Mouse (Mus musculus) right cerebral cortex, adult 18-20 months (tissue): ENCODE data around the gene Sri.
A peak's percentile ranks its signal among the peaks of the same experiment; 100 is the strongest.
"Not testable (repeated sequence)": the region's sequence is repeated elsewhere in the genome, so short reads cannot be mapped to it uniquely, and the experiment has no call there.

Source experiments
- DNase-seq: peaks from one replicate; pipeline ENCODE4 v3.0.0; 2022; ENCODE audit warnings: mixed read lengths

Sri gene

DNA sequence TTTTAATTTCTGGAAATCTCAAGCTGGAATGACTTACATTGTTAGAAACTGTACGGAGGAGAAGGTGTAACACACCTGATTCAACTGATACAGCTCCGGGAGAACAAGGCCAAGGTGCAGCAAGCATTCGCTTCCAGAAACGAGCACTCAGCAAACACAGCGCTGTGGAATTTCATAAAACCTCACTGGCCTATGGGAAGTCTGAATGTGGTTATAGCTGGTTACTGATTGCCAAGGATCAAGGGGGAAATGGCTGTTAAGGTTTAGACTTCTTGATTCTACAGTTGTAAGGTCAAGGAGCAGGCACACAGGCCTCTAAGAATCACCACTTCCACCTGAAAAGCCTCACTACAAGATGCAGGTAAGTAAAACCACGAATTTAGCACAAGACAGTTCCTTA lies at the start of gene Sri:
Gene Sri (plus strand): TSS at position 224 of the 400 bp plus-strand sequence.
- DNase-seq = no peak

GRCm38 (mm10) chr5:7996401-7997044 lies 49.4 kb upstream of the Sri start:
- DNase-seq = peak; percentile 1

- DNase-seq = no peak
Measured at GRCm38 (mm10) chr5:7997086-7997485, 48.8 kb upstream of the Sri start.

- peak; percentile 5 for DNase-seq
Measured at GRCm38 (mm10) chr5:8000466-8000865, 45.4 kb upstream of the Sri start.

GRCm38 (mm10) chr5:8002827-8003226 lies 43.1 kb upstream of the Sri start:
- DNase-seq = no peak

- DNase-seq = no peak
Measured at GRCm38 (mm10) chr5:8013276-8013675, 32.6 kb upstream of the Sri start.

DNA sequence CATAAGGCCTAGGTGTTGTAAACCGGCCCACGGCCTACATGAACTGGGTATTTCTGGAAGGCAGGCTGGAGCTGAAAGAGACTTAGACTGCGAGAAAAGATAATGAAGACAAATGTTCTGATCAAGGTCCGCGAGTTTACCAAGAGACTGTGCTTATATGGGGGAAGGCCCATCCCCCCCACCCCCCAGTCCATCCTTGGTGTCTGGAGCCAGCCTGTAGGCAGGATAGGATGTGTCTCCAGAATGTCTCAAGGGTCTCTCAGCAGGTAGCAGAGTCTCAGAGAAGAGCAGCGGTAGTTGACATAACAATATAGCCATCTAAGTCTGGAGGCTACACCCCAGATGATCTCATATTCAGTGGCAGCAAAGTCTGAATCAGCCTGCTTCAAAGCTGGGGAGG lies 11.3 kb upstream of the Sri start:
- DNase-seq = not testable (repeated sequence)

DNA sequence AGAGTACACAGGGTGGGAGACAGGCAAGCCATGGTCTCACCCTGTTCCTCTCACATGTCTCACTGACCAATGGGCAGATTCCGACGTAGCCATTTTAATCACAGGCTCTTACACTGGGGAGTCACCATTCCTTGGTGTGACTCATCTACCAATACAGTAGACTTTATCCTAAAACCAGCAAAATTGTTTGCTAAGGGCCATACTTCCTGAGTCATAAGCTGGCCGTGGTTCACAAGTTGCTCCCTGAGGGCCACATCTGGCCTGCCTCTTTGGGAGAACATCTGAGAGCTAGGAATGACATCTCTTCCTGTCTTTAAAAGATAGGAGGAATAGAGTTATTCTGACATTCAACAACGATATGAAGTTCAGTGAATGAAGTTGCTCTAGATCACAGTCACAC lies 7.9 kb downstream of the Sri start:
- DNase-seq = no peak

GRCm38 (mm10) chr5:8055721-8056129 lies 9.8 kb downstream of the Sri start:
- no peak for DNase-seq

GRCm38 (mm10) chr5:8056141-8057017 lies 10.5 kb downstream of the Sri start:
- peak; percentile 82 for DNase-seq

DNA sequence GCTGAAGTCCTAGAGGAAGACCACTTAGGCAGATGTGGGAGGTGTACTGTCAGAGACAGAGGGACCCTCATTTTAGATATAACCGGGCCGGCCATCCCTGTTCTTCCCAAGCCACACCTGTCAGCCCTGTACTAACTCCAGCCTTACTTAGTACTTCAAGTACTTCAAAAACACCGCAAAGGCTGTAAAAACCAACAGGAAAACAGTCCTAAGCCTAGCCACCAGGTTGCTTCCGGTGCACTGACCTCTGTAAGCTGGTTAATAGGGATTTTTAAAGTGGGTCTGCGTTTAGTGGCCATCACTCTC lies 11.1 kb downstream of the Sri start:
- no peak for DNase-seq

DNA sequence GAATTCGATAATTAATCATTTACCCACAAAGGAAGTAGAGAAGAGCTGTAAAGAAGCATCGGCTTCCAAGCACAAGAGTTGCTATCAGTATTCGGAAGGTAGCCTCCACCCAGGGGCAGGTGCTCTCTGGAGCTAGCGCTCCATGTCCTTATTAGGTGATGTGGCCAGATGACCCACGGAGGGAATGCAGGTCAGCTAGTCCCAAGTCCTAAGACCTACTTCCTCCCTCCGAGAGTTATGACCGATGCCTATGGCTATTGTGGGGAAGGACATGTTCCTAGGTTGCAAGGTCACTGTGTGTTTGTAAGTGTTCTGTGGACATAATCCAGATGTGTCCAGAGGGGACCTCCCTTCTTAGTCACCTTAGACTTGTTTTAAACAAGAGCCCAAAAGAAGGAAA lies 12.2 kb downstream of the Sri start:
- no peak for DNase-seq

DNA sequence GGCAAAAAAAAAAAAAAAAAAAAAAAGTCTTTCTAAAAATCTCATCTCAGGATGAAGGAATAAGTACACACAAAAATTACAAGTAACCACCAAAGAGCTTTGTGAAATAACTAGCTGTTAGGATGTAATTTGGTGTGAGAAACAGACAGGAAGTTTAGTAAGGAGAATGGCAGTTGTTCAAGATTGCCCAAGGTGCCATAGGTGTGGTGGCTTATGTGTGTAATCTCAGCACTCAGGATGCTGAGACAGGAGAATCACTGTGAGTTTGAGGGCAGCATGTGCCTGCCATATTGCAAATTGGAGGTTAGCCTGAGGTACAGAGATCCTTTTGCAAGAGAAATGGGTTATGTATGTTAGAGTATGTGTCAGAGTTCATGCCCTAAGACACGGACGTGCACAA lies 16.6 kb downstream of the Sri start:
- no peak for DNase-seq

GRCm38 (mm10) chr5:8063207-8063606 lies 17.3 kb downstream of the Sri start:
- no peak for DNase-seq

- DNase-seq = no peak
Measured at GRCm38 (mm10) chr5:8073406-8073805, 27.5 kb downstream of the Sri start.

- no peak for DNase-seq
Measured at GRCm38 (mm10) chr5:8073901-8074561, 28.2 kb downstream of the Sri start.

GRCm38 (mm10) chr5:8077481-8077880 lies 31.6 kb downstream of the Sri start:
- DNase-seq = no peak

- no peak for DNase-seq
Measured at GRCm38 (mm10) chr5:8082800-8083509, 37.1 kb downstream of the Sri start.

DNA sequence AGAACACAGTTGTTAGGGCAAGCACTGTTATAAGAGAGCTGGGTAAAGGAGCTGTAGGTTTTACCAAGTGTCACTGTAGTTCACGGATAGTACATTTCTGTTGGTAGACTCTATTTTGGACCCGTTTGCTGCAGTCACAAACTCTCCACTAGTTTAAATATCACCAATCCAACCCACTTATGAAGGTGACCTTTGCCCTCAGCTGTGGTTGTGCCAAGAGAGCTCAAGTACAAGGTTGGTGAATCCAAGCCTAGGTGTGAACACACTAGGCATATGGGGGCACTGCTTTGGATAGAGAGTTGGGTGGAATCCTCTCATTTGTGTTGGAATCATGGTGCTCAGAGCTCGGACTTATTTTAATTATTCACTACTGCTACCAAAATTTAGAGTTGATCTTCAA lies 39.8 kb downstream of the Sri start:
- DNase-seq = no peak

DNA sequence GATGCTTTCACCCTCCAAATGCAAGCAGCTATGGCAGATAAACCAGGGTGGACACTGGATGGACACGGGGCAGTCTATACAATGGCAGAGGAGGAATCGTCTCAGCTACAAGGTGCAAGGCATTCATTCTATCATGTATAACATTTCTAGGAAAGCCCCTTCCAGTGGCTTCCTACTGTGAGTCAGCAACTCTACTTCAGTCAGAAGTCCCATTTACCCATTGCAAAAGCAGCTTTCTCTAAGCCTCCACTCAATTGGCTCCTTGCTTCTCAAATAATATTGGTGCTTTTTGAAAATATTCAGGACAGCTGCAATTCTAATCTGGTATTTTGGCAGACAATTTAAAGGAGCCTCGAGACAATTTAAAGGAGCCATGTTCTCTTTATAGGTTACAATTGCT lies 42.3 kb downstream of the Sri start:
- no peak for DNase-seq

GRCm38 (mm10) chr5:8094921-8095320 lies 49.0 kb downstream of the Sri start:
- DNase-seq = no peak

DNA sequence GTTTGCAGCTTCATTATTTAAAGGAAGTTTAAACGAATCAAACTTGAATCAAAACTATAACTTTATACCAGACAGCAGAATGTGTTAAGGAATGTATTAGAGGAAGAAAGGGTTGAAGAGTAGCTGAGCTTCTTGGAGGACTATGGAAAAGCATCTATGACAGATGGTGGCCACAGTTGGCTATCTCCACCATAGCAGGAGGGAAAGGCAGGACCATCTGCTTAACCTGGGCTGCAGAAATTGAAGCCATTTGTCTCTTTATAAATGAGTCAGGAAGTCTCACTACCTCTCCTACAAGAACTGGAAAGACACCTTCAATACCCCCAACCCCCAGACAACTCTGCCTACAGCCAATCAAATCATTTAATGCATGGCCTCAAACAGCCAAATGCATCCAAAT lies 49.8 kb downstream of the Sri start:
- no peak for DNase-seq

DNA sequence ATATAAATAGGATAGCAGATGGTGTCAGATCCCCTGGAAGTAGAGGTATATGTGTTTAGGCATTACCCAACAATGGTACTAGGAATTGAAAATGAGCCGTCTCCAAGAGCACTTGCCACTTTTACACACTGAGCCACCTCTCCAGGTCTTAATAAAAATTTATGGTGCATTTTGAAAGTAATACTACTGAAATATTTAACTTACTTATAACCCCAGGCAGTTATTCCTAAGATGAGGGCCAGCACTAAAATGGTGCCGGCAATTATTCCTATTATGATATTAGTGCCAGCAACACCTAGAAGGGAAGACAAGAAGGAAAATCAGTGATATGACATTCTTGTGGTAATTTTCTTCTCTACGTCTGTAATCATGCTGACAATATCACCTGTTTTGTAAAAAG lies 65.8 kb downstream of the Sri start:
- no peak for DNase-seq
